Mouse (Mus musculus) hindbrain, embryonic 15.5 days (tissue): ENCODE data around the gene Phf11d. TPM values are rescaled to one million over a fixed set of nuclear protein-coding genes. Genes with fewer than 3 reads are reported as not detected.
"Not testable (repeated sequence)": the region's sequence is repeated elsewhere in the genome, so short reads cannot be mapped to it uniquely, and the experiment has no call there.

Source experiments
- ATAC-seq: fragments of 200-750 bp; cut with Nextera tagmentation; 2 replicates; pipeline ENCODE4 v1.8.0; 2017; ENCODE audit warnings: low read depth, moderate number of reproducible peaks, moderate TSS enrichment; ENCODE audit not compliant: low FRiP score
- H3K27ac ChIP-seq: fragments of 300-500 bp; sonication (generic); replicated peaks from 2 replicates; pipeline ENCODE4 v1.5.1; 2015; ENCODE audit warnings: mild to moderate bottlenecking, inconsistent platforms
- H3K27me3 ChIP-seq: fragments of 300-500 bp; sonication (generic); 2 replicates; pipeline ENCODE4 v1.6.1; 2015; ENCODE audit warnings: control low read depth, inconsistent platforms
- H3K36me3 ChIP-seq: fragments of 300-500 bp; sonication (generic); 2 replicates; pipeline ENCODE4 v1.6.1; 2015; ENCODE audit warnings: control low read depth, inconsistent platforms
- H3K4me1 ChIP-seq: fragments of 300-500 bp; sonication (generic); replicated peaks from 2 replicates; pipeline ENCODE4 v1.6.1; 2015; ENCODE audit warnings: control low read depth, inconsistent platforms
- H3K4me2 ChIP-seq: fragments of 300-500 bp; sonication (generic); 2 replicates; pipeline ENCODE4 v1.6.1; 2015; ENCODE audit warnings: moderate library complexity, mild to moderate bottlenecking, inconsistent platforms
- H3K4me3 ChIP-seq: fragments of 300-500 bp; sonication (generic); 2 replicates; pipeline ENCODE4 v1.5.1; 2015; ENCODE audit warnings: mild to moderate bottlenecking, inconsistent platforms
- H3K9ac ChIP-seq: fragments of 300-500 bp; sonication (generic); 2 replicates; pipeline ENCODE4 v1.6.1; 2015; ENCODE audit warnings: inconsistent platforms
- H3K9me3 ChIP-seq: fragments of 300-500 bp; sonication (generic); 2 replicates; pipeline ENCODE4 v1.6.1; 2016; ENCODE audit warnings: control low read depth, inconsistent platforms
- WGBS: fragments of 180-500 bp; shearing (Covaris S2); methylation state at CpG from one replicate; pipeline ENCODE4 v1.1.7; 2015; 5-methylcytosine and 5-hydroxymethylcytosine counted together
- polyA plus RNA-seq: library from polyadenylated mRNA; unstranded; fragments of >200 nt; fragmentation: Nextera tagmentation; extraction: Ambion mirVana; gene quantifications from 2 replicates; pipeline ENCODE4 v1.2.1, GENCODE M21; 2015

Phf11d gene
- polyA plus RNA-seq, 1 experiment from 2014 or later: 0.23 TPM

DNA sequence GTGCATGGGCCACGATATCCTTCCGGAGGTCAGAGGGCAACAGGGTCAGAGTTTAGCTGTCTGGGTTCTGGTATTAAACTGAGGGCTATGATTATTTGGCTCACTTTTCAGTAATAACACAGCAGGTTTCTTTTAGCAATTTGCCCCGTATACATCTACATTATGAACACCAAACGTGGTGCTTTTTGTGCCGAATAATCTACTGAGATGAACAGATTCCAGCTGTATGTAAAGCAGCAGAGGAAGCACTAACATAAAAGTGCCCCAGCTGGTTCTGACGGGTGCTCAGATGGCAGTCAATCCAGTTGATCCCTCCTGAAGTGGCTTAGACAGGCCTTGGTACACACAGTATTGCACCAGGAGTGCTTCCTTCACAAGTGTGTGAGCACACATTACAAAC is 45.3 kb downstream of the Phf11d start:
- H3K36me3 ChIP-seq, H3K4me3 ChIP-seq, H3K9ac ChIP-seq, ATAC-seq, H3K27me3 ChIP-seq, H3K9me3 ChIP-seq, H3K27ac ChIP-seq, H3K4me1 ChIP-seq, H3K4me2 ChIP-seq: not testable (repeated sequence)
- 85% methylated on average over 6 of the region's 6 CpGs for WGBS

DNA sequence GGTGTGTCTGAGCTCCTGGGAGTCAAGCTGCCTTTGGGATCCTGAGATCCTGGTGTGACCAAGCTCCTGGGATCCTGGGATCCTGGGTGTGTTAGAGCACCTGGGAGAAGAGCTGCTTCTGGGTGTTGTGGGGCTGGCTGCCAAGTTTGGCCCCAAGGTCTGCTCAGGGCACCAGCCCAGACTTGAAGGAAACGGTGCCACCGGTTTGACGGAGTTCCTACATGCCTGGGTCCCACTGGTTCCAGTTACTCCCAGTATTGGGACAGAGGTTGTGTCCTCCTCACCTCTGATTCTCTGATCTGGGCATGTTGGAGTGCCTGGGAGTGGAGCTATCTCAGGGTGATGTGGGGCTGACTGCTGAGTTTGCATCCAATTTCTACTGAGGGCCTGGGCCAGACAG is 46.2 kb downstream of the Phf11d start:
- not testable (repeated sequence) for H3K4me1 ChIP-seq, H3K4me3 ChIP-seq, ATAC-seq, H3K9ac ChIP-seq, H3K36me3 ChIP-seq, H3K9me3 ChIP-seq, H3K27ac ChIP-seq, H3K27me3 ChIP-seq, H3K4me2 ChIP-seq
- WGBS: 95% methylated on average over 3 of the region's 3 CpGs

Other genes with a start within 250 kb of the Phf11d start
- gene 1700129C05Rik, start 222.6 kb downstream of the Phf11d start, polyA plus RNA-seq: not detected in 2 replicates
- gene Gm5142, start 186.7 kb downstream of the Phf11d start, polyA plus RNA-seq: not detected in 2 replicates
- gene Rcbtb1, start 164.3 kb downstream of the Phf11d start, polyA plus RNA-seq: 49.7 and 52.5 TPM in 2 replicates
- gene Gm6904, start 105.3 kb downstream of the Phf11d start, polyA plus RNA-seq: not detected in 2 replicates
- gene Phf11a, start 67.9 kb downstream of the Phf11d start, polyA plus RNA-seq: 0.71 TPM in 1 of 2 replicates, not detected in the other
- 0.38 and 1.7 TPM in 2 replicates for gene Phf11b, start 24.1 kb downstream of the Phf11d start, polyA plus RNA-seq
- gene Phf11c, start 29.9 kb upstream of the Phf11d start, polyA plus RNA-seq: 0.14 and 0.21 TPM in 2 replicates
- gene Setdb2, start 75.4 kb upstream of the Phf11d start, polyA plus RNA-seq: 4.7 and 5.2 TPM in 2 replicates
- gene Cab39l, start 75.5 kb upstream of the Phf11d start, polyA plus RNA-seq: 26.8 and 28.5 TPM in 2 replicates
- gene Cdadc1, start 232.5 kb upstream of the Phf11d start, polyA plus RNA-seq: 30.1 and 32.4 TPM in 2 replicates